Mouse (Mus musculus) ES-Bruce4 (cell line): ENCODE data around the gene Ece1. TPM values are rescaled to one million over a fixed set of nuclear protein-coding genes. Genes with fewer than 3 reads are reported as not detected.

Experiments used
- H3K27ac ChIP-seq: 2 replicates; pipeline ENCODE4 v1.5.1; 2012; ENCODE audit warnings: low read length, inconsistent platforms; ENCODE audit not compliant: insufficient read depth
- H3K27me3 ChIP-seq: 2 replicates; pipeline ENCODE4 v1.6.1; 2012; ENCODE audit warnings: mild to moderate bottlenecking, low read length, inconsistent platforms; ENCODE audit not compliant: control insufficient read depth, poor library complexity, insufficient read depth, severe bottlenecking
- H3K36me3 ChIP-seq: 2 replicates; pipeline ENCODE4 v1.6.1; 2012; ENCODE audit warnings: inconsistent platforms, mild to moderate bottlenecking, low read length, moderate library complexity; ENCODE audit not compliant: control insufficient read depth, poor library complexity, insufficient read depth, severe bottlenecking
- H3K4me1 ChIP-seq: one replicate; pipeline ENCODE4 v1.8.1; 2011; ENCODE audit warnings: low read length; ENCODE audit not compliant: control insufficient read depth, insufficient read depth
- H3K4me3 ChIP-seq: 2 replicates; pipeline ENCODE4 v1.5.1; 2011; ENCODE audit warnings: low read depth, mild to moderate bottlenecking, low read length
- H3K9ac ChIP-seq: 2 replicates; pipeline ENCODE4 v1.6.1; 2012; ENCODE audit warnings: low read depth, mild to moderate bottlenecking, inconsistent platforms; ENCODE audit not compliant: poor library complexity, severe bottlenecking
- H3K9me3 ChIP-seq: replicated peaks from 2 replicates; pipeline ENCODE4 v1.6.1; 2012; ENCODE audit warnings: mild to moderate bottlenecking, low read length, inconsistent platforms; ENCODE audit not compliant: control insufficient read depth, poor library complexity, insufficient read depth, severe bottlenecking
- CTCF ChIP-seq: IDR thresholded peaks from one replicate; pipeline ENCODE4 v1.8.1; 2011; ENCODE audit warnings: low read depth, low read length
- EP300 ChIP-seq: IDR thresholded peaks from 2 replicates; pipeline ENCODE4 v1.6.1; 2011; ENCODE audit warnings: low read depth, low read length; ENCODE audit not compliant: insufficient read depth
- POLR2A ChIP-seq: IDR thresholded peaks from one replicate; pipeline ENCODE4 v1.8.1; 2011; ENCODE audit warnings: low read length; ENCODE audit not compliant: insufficient read depth
- polyA plus RNA-seq: library from polyadenylated mRNA; stranded (reverse); fragments of >200 nt; gene quantifications from 2 replicates; pipeline ENCODE4 v1.2.4, GENCODE M21; 2011; ENCODE audit warnings: low read depth; ENCODE audit not compliant: missing spikeins, insufficient read depth, insufficient read length

Ece1 gene
- polyA plus RNA-seq, 1 experiment: 28.3 TPM

DNA sequence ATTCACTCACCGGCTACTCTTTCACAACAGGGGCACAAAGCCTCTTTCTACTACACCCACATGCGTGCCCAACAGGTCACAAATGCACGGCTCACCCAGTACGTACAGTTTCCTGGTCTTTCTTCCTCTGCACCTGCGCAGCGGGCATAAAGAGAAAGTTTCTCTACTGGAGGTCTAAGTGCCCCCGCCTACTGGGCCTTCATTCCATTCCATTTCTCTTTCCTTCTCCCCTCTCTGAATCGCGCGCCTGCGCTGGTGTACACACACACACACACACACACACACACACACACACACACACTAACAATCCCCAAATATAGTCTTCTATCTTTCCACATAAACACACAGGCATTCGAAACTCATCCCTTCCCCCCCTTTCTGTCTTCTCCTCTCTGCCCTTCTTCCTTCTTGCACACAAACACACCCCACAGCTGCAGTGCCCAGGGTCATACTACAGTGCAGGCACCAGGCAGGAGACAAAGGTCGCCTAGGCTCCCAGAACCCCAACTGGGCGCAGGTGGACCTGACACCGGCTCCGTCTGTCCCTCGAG lies 501 bp upstream of the Ece1 start:
- H3K9me3 ChIP-seq: no peaks in the 10 kb centered on the region
- no peak overlapping the region for H3K27ac ChIP-seq
- H3K27me3 ChIP-seq: no peaks in the 10 kb centered on the region
- TF ChIP-seq EP300 (no peak), POLR2A (no peak), CTCF (no peak)
- H3K36me3 ChIP-seq: no peaks in the 10 kb centered on the region
- H3K4me1 ChIP-seq: no peaks in the 10 kb centered on the region
- H3K9ac ChIP-seq: peak overlapping the region; percentile 66
- H3K4me3 ChIP-seq: peak overlapping the region; percentile 74

DNA sequence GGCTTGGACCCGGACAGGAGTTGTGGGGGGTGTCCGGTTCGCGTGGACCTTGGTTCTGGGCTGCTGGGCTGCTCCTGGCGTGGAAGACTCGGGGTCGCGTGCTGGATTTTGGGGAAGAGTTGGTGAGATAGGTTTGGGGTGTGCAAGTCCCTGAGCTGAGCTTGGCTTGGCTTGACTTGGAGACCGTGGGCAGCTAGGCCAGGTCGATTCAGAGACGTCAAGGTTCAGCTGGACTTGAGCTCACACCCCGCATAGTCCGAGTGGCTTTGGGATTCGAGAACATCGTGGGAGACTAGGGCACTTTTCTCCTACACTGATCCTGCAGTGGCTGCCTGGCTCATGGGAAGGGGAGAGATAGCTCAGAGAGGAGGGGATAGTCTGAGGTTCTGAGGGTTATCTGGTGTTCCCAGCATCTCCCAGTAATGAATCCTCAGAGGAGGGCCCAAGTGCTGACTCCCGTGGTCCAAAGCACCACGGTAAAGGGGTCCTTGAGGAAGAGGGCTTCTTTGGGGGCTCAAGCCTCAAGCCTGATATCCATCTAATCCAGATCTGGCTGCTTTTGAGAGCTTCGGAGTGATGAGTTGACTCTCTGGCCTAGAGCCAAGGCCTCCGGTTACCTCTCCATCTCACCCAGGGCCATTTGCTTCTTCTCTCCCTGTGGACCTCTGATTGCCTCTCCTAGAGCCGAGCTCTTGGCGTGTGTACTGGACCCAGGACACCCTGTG lies 641 bp downstream of the Ece1 start:
- no peak overlapping the region for H3K27ac ChIP-seq
- no peaks in the 10 kb centered on the region for H3K9me3 ChIP-seq
- H3K4me1 ChIP-seq: no peaks in the 10 kb centered on the region
- no peaks in the 10 kb centered on the region for H3K36me3 ChIP-seq
- peak overlapping the region; percentile 68 for H3K4me3 ChIP-seq
- peak overlapping the region; percentile 66 for H3K9ac ChIP-seq
- TF ChIP-seq EP300 (no peak), CTCF (no peak), POLR2A (no peak)
- H3K27me3 ChIP-seq: no peaks in the 10 kb centered on the region

DNA sequence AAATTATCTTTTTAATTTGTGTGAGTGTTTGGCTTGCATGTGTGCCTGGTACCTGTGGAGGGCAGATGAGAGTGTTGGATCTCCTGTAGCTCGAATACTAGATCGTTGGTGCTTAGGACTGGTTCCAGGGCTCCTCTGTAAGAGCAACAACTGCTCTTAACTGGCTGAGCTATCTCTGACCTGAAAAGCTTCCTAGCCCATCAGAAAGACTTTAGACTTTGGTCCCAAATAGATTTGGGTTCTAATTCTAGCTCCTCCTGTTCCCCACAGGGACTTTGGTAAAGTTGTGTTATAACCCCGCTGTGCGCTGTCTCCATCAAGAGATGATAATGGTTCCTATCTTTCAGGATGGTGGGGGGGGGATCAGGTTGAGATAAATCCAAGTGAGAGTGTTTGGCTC lies 2.0 kb downstream of the Ece1 start:
- Histone ChIP-seq H3K9ac (no peak overlapping the region), H3K27ac (no peak overlapping the region), H3K36me3 (no peaks in the 10 kb centered on the region), H3K27me3 (no peaks in the 10 kb centered on the region), H3K9me3 (no peaks in the 10 kb centered on the region), H3K4me1 (no peaks in the 10 kb centered on the region), H3K4me3 (no peak overlapping the region)
- TF ChIP-seq POLR2A (no peak), EP300 (no peak), CTCF (no peak)

DNA sequence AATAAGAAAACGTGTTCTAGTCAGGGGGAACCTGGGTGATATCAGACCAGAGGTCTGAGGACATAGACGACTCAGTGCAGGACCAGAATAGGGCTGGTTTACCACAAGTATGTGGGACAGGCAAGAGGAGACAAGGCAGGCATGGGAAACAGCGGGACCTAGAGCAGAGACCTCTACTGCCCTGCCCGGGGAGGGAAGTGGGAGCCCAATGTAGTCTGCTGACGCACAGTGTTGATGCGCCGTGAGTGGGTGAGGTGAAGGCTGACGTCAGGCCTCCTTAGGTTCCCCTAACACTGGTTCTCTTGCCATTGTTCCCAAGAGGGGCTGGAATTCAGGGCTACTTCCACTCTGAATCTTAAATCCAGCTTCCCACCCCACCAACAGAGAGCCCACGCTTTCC lies 2.7 kb downstream of the Ece1 start:
- Histone ChIP-seq H3K27me3 (no peaks in the 10 kb centered on the region), H3K4me3 (no peak overlapping the region), H3K4me1 (peaks cover 2% of the 10 kb centered on the region), H3K27ac (no peak overlapping the region), H3K9me3 (no peaks in the 10 kb centered on the region), H3K36me3 (no peaks in the 10 kb centered on the region), H3K9ac (no peak overlapping the region)
- TF ChIP-seq EP300 (no peak), CTCF (no peak), POLR2A (no peak)

DNA sequence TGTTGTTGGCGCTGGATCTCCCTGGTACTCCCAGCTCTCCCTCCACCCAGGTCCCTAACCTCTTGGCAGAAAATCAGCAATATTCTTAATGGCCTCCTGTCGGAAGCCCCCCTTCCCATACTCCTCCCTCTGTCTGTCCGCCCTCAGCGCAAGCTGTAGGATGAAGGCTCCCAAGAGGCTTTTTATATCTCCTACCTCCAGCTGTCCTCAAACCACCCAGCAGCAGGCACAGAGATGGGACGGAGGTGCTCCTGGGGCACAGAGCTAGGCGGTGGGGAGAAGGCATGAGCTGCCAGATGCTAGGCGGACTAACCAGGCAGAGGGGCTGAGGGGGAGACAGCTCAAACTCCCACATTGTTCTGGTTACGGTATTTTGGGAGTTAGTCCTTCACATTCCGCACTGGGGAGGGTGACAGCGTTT lies 3.2 kb downstream of the Ece1 start:
- Histone ChIP-seq H3K27me3 (no peaks in the 10 kb centered on the region), H3K4me1 (peaks cover 2% of the 10 kb centered on the region), H3K36me3 (no peaks in the 10 kb centered on the region), H3K9me3 (no peaks in the 10 kb centered on the region), H3K9ac (no peak overlapping the region), H3K4me3 (no peak overlapping the region), H3K27ac (no peak overlapping the region)
- no peak for TF ChIP-seq POLR2A
- TF ChIP-seq CTCF: no peak
- TF ChIP-seq EP300: no peak

DNA sequence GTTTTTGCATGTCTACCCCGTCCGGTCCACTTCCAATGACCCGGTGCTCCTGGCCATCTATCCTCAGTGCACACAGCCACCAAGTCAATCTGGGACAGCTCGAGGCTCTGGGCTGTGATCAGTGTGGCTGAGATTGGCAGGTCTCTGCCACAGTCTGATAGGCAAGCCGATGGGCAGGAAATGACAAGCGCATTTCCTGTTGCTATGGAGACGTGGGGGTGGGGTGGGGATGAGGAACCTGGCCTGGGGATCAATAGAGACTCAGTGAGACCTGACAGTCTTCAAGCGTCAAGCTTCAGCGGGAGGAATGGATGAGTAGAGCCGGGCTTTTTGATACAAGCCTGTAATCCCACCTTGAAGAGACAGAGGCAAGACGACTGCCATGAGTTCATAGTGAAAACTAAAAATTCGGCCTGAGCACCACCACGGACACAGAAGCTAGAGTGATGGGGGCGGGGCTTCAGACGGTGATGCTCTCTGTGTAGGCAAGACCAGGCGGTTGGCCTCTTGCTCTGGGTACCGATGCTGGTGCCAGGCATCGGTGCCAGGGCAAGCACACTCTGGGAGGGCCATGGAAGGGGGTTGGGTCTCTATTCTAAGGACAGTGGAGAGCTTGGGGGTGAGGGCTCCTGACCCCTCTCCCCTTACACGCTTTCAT lies 4.3 kb downstream of the Ece1 start:
- Histone ChIP-seq H3K27ac (no peak overlapping the region), H3K27me3 (no peaks in the 10 kb centered on the region), H3K36me3 (no peaks in the 10 kb centered on the region), H3K4me3 (no peak overlapping the region), H3K9ac (no peak overlapping the region), H3K4me1 (peaks cover 2% of the 10 kb centered on the region), H3K9me3 (no peaks in the 10 kb centered on the region)
- TF ChIP-seq CTCF (no peak), POLR2A (no peak), EP300 (no peak)
